Mouse (Mus musculus) sigmoid colon, adult 10 weeks (tissue): ENCODE measurements around the gene Zfand6. TPM values are rescaled to one million over a fixed set of nuclear protein-coding genes. Genes with fewer than 3 reads are reported as not detected.

Experiments used
- polyA plus RNA-seq: library from polyadenylated mRNA; stranded (reverse); fragments of 350-450 nt; fragmentation: Illumina TruSeq; extraction: RNeasy Lipid Tissue Mini Kit (QIAGEN cat#74804); gene quantifications from one replicate; pipeline ENCODE4 v1.2.3, GENCODE M21; 2014; ENCODE audit warnings: low read depth, low replicate concordance

The Zfand6 gene
- 705 TPM for polyA plus RNA-seq

DNA sequence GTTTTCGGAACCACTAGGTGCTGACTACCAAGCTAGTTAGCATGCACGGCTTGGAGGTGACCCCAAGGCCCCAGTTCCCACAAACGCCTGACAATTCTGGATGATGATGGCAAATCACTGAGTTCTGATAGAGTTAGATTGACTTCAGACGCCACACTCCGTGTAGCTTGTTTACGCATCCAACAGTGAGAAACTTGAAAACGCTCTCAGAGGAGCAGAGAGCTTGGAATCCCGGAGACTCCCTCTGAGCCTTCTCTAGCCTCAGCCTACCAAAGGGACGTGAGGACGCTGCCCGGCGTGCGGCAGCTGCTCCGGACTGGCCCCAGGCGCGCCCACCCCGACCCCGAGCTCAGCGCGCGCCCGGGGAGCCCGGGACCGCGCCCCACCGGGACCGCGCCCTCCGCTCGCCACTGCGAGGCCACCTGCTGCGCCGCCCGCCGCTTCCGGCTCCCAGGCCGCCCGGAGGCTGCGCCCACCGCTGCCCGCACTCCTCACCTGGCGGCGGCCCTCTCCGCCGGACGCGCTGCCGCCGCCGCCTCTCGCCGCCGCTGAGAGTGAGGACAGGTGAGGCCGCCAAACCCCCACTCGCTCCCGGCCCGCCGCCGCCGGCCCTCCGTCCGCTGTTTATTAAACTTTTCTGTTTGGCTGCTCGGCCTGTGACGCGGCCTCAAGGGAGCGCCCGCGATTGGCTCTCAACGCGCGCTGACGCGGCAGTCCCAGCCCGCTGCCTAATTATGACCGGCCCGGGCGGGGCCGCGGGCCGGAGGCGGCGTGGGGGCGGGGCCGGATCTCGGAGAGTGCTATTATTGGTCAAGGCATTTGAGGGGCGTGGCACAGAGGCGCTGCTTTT, at the start of gene Zfand6:
Zfand6 (minus strand) TSS at position 709 of the 850 bp plus-strand sequence.

DNA sequence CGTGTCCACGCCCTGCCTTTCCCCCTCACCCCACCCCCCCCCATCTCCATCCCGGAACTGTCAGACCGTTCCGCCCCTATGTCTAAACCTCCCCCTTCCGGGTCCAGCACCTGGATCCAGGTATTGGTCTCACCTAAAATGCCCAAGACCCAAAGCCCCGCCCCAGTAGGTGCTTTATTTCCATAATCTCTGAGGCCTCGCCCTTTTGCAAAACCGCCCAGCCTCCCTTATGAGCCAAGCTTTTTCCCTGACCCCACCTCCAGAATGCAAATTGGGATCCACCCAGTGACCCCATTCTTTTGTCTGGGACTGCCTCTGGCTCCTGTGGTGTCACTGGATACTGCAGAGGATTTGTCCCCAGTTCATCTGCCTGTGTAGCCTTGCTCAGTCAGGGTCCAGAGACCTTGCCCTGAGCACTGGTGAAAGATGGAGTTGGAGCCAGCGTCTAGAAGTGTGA, 83.4 kb downstream of the Zfand6 start, which contains the start of gene Fah:
Fah (minus strand) TSS at position 430 of the 457 bp plus-strand sequence.

Other genes starting within 250 kb of the Zfand6 start
- 2.3 TPM for gene Gm2115, start 161.0 kb downstream of the Zfand6 start, polyA plus RNA-seq
- gene Fah, start 83.2 kb downstream of the Zfand6 start, polyA plus RNA-seq = 1.0 TPM
- gene Olfr291, start 163.6 kb upstream of the Zfand6 start, polyA plus RNA-seq = not detected